Mouse (Mus musculus) C2C12 (cell line): ENCODE measurements around the gene Tsen2. TPM values are rescaled to one million over a fixed set of nuclear protein-coding genes. Genes with fewer than 3 reads are reported as not detected.

Source experiments
- H3K27me3 ChIP-seq: one replicate; pipeline ENCODE4 v1.6.1; 2011; ENCODE audit not compliant: control insufficient read depth, insufficient read depth, insufficient read length
- H3K36me3 ChIP-seq: one replicate; pipeline ENCODE4 v1.6.1; 2011; ENCODE audit not compliant: control insufficient read depth, insufficient read depth
- H3K4me3 ChIP-seq: one replicate; pipeline ENCODE4 v1.5.1; 2011; ENCODE audit warnings: mild to moderate bottlenecking, control low read depth; ENCODE audit not compliant: poor library complexity, insufficient read depth, severe bottlenecking
- H3K79me2 ChIP-seq: one replicate; pipeline ENCODE4 v1.6.1; 2011; ENCODE audit not compliant: control insufficient read depth, insufficient read depth
- H3K79me3 ChIP-seq: one replicate; pipeline ENCODE4 v1.6.1; 2011; ENCODE audit warnings: low read depth, control low read depth
- H3ac ChIP-seq: one replicate; pipeline ENCODE3; 2011; ENCODE audit warnings: low read depth; ENCODE audit not compliant: control insufficient read depth, insufficient read length
- CEBPB ChIP-seq: IDR thresholded peaks from one replicate; pipeline ENCODE4 v1.6.1; 2011; ENCODE audit warnings: low read depth, mild to moderate bottlenecking, control low read depth, moderate library complexity
- CTCF ChIP-seq: IDR thresholded peaks from one replicate; pipeline ENCODE4 v1.5.1; 2011; ENCODE audit not compliant: control insufficient read depth, insufficient read depth, insufficient read length
- FOSL1 ChIP-seq: IDR thresholded peaks from one replicate; pipeline ENCODE4 v1.8.0; 2011; ENCODE audit warnings: mild to moderate bottlenecking, low read length; ENCODE audit not compliant: poor library complexity, insufficient read depth, severe bottlenecking
- MAX ChIP-seq: IDR thresholded peaks from one replicate; pipeline ENCODE4 v1.6.1; 2011; ENCODE audit warnings: mild to moderate bottlenecking, control low read depth
- MYOD1 ChIP-seq: IDR thresholded peaks from one replicate; pipeline ENCODE4 v1.6.1; 2011; ENCODE audit warnings: low read depth; ENCODE audit not compliant: control insufficient read depth, insufficient read length
- MYOG ChIP-seq: IDR thresholded peaks from one replicate; pipeline ENCODE4 v1.6.1; 2011; ENCODE audit not compliant: control insufficient read depth, insufficient read length; ENCODE audit errors: extremely low read depth
- USF1 ChIP-seq: IDR thresholded peaks from one replicate; pipeline ENCODE4 v1.6.1; 2011; ENCODE audit warnings: low read depth, mild to moderate bottlenecking, control low read depth, moderate library complexity
- polyA plus RNA-seq: library from polyadenylated mRNA; unstranded; fragments of >200 nt; fragmentation: generic; extraction: Trizol; gene quantifications from one replicate; pipeline ENCODE4 v1.2.1, GENCODE M21; 2012; ENCODE audit warnings: missing spikeins

The Tsen2 gene
- polyA plus RNA-seq, 1 experiment, result 16.8 TPM

GRCm38 (mm10) chr6:115594463-115594862, 50.0 kb downstream of the Tsen2 start:
- Histone ChIP-seq H3K79me3 (no peaks in the 10 kb centered on the region), H3ac (no peak overlapping the region), H3K79me2 (no peaks in the 10 kb centered on the region), H3K27me3 (peaks cover 3% of the 10 kb centered on the region), H3K36me3 (no peaks in the 10 kb centered on the region), H3K4me3 (no peak overlapping the region)
- no peak for TF ChIP-seq MYOG
- no peak for TF ChIP-seq MAX
- no peak for TF ChIP-seq FOSL1
- no peak for TF ChIP-seq USF1
- TF ChIP-seq CTCF, result no peak
- TF ChIP-seq MYOD1, result no peak

- Histone ChIP-seq H3K79me2 (no peaks in the 10 kb centered on the region), H3K4me3 (no peak overlapping the region)
Measured at GRCm38 (mm10) chr6:115595667-115596066, 51.2 kb downstream of the Tsen2 start.

GRCm38 (mm10) chr6:115601322-115601714, 56.9 kb downstream of the Tsen2 start:
- TF ChIP-seq FOSL1 (no peak), USF1 (no peak), MYOG (no peak), CEBPB (no peak)
- H3K79me3 ChIP-seq, result peaks cover 15% of the 10 kb centered on the region
- H3K4me3 ChIP-seq, result no peak overlapping the region
- H3K27me3 ChIP-seq, result no peaks in the 10 kb centered on the region
- peaks cover 30% of the 10 kb centered on the region for H3K79me2 ChIP-seq
- no peaks in the 10 kb centered on the region for H3K36me3 ChIP-seq
- no peak overlapping the region for H3ac ChIP-seq

More at GRCm38 (mm10) chr6:115595667-115596066, 51.2 kb downstream of the Tsen2 start:
- TF ChIP-seq MYOD1, result no peak
- TF ChIP-seq FOSL1, result no peak
- TF ChIP-seq CTCF, result no peak
- TF ChIP-seq USF1, result no peak
- TF ChIP-seq MYOG, result no peak
- no peak for TF ChIP-seq CEBPB
- no peak for TF ChIP-seq MAX
- Histone ChIP-seq H3K27me3 (peaks cover 3% of the 10 kb centered on the region), H3K36me3 (no peaks in the 10 kb centered on the region), H3ac (no peak overlapping the region), H3K79me3 (no peaks in the 10 kb centered on the region)

GRCm38 (mm10) chr6:115601715-115602523, 57.5 kb downstream of the Tsen2 start, which contains the start of gene Mkrn2:
Mkrn2 (plus strand) TSS chr6:115601902.
- TF ChIP-seq FOSL1, result no peak
- no peak for TF ChIP-seq CEBPB
- TF ChIP-seq CTCF, result no peak
- no peak for TF ChIP-seq USF1
- TF ChIP-seq MYOD1, result no peak
- TF ChIP-seq MYOG, result no peak
- no peak for TF ChIP-seq MAX
- Histone ChIP-seq H3K27me3 (no peaks in the 10 kb centered on the region), H3K79me2 (peaks cover 34% of the 10 kb centered on the region), H3K4me3 (peak within 1 kb of the TSS; percentile 78), H3ac (peak within 1 kb of the TSS; percentile 88), H3K79me3 (peaks cover 15% of the 10 kb centered on the region), H3K36me3 (no peaks in the 10 kb centered on the region)

- H3K36me3 ChIP-seq, result peaks cover 11% of the 10 kb centered on the region
- no peak overlapping the region for H3ac ChIP-seq
- peaks cover 45% of the 10 kb centered on the region for H3K79me2 ChIP-seq
- H3K4me3 ChIP-seq, result no peak overlapping the region
- no peak for TF ChIP-seq MYOD1
- no peak for TF ChIP-seq FOSL1
- no peak for TF ChIP-seq MAX
- no peak for TF ChIP-seq MYOG
- no peak for TF ChIP-seq CTCF
- no peak for TF ChIP-seq USF1
- no peak for TF ChIP-seq CEBPB
- no peaks in the 10 kb centered on the region for H3K27me3 ChIP-seq
- peaks cover 15% of the 10 kb centered on the region for H3K79me3 ChIP-seq
Measured at GRCm38 (mm10) chr6:115606461-115606860, 62.0 kb downstream of the Tsen2 start.
